Mouse (Mus musculus): ENCODE measurements around the gene Mettl6. TPM values are rescaled to one million over a fixed set of nuclear protein-coding genes. Genes with fewer than 3 reads are reported as not detected.

The Mettl6 gene
- polyA plus RNA-seq (2012; rRNA removed), result 18.4 and 18.8 TPM in 2 replicates

GRCm38 (mm10) chr14:31494975-31495455 is at the start of gene Mettl6:
Gene Mettl6 (minus strand): TSS chr14:31495040.
- TF ChIP-seq POLR2A (IDR thresholded peaks at IDR 0.05; ENCODE audit: extremely low read depth, insufficient read depth, low read length) (peak; percentile 86), CTCF (IDR thresholded peaks at IDR 0.05; ENCODE audit: extremely low read depth, insufficient read depth, low read length) (no peak)
- Histone ChIP-seq H3K27ac (ENCODE audit: insufficient read depth, low read length) (no peak within 1 kb of the TSS), H3K4me3 (ENCODE audit: insufficient read depth, low read length) (peak within 1 kb of the TSS; percentile 88), H3K4me1 (ENCODE audit: control insufficient read depth, insufficient read depth, low read length) (peaks cover 6% of the 10 kb centered on the region)

- Histone ChIP-seq H3K27ac (ENCODE audit: insufficient read depth, low read length) (no peak overlapping the region), H3K4me3 (ENCODE audit: insufficient read depth, low read length) (no peak overlapping the region), H3K4me1 (ENCODE audit: control insufficient read depth, insufficient read depth, low read length) (no peaks in the 10 kb centered on the region)
- TF ChIP-seq POLR2A (IDR thresholded peaks at IDR 0.05; ENCODE audit: extremely low read depth, insufficient read depth, low read length) (no peak), CTCF (IDR thresholded peaks at IDR 0.05; ENCODE audit: extremely low read depth, insufficient read depth, low read length) (no peak)
Observed at GRCm38 (mm10) chr14:31543885-31544442, 49.1 kb upstream of the Mettl6 start.

- Histone ChIP-seq H3K27ac (ENCODE audit: insufficient read depth, low read length) (no peak overlapping the region), H3K4me3 (ENCODE audit: insufficient read depth, low read length) (no peak overlapping the region), H3K4me1 (ENCODE audit: control insufficient read depth, insufficient read depth, low read length) (no peaks in the 10 kb centered on the region)
- TF ChIP-seq POLR2A (IDR thresholded peaks at IDR 0.05; ENCODE audit: extremely low read depth, insufficient read depth, low read length) (no peak), CTCF (IDR thresholded peaks at IDR 0.05; ENCODE audit: extremely low read depth, insufficient read depth, low read length) (no peak)
Observed at GRCm38 (mm10) chr14:31537298-31537697, 42.5 kb upstream of the Mettl6 start.

DNA sequence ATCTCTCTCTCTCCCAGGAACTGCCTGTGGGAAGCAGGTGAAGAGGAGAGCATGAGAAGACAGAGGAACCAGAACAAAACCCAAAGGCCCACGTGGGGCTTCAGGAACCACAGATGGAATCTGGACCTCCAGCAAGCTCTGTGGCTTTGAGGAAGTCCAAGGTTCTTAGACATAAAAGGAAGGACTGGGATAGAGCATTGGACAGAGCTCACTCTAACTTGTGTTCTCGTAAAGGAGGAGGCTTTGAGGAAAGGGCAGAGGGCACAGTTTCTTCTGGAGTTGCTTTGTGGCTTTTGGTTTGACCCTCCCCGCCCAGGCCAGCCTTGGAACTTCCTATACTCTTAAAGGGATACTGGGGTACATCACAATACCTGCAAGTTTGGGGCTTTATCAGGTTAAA is 37.8 kb upstream of the Mettl6 start:
- Histone ChIP-seq H3K4me1 (ENCODE audit: control insufficient read depth, insufficient read depth, low read length) (no peaks in the 10 kb centered on the region), H3K27ac (ENCODE audit: insufficient read depth, low read length) (no peak overlapping the region), H3K4me3 (ENCODE audit: insufficient read depth, low read length) (no peak overlapping the region)
- TF ChIP-seq CTCF (IDR thresholded peaks at IDR 0.05; ENCODE audit: extremely low read depth, insufficient read depth, low read length) (no peak), POLR2A (IDR thresholded peaks at IDR 0.05; ENCODE audit: extremely low read depth, insufficient read depth, low read length) (no peak)

GRCm38 (mm10) chr14:31531506-31532148 is 36.8 kb upstream of the Mettl6 start:
- no peak overlapping the region for H3K4me3 ChIP-seq (ENCODE audit: insufficient read depth, low read length)
- H3K27ac ChIP-seq (ENCODE audit: insufficient read depth, low read length), result no peak overlapping the region
- no peaks in the 10 kb centered on the region for H3K4me1 ChIP-seq (ENCODE audit: control insufficient read depth, insufficient read depth, low read length)
- TF ChIP-seq POLR2A (IDR thresholded peaks at IDR 0.05; ENCODE audit: extremely low read depth, insufficient read depth, low read length) (no peak), CTCF (IDR thresholded peaks at IDR 0.05; ENCODE audit: extremely low read depth, insufficient read depth, low read length) (no peak)

DNA sequence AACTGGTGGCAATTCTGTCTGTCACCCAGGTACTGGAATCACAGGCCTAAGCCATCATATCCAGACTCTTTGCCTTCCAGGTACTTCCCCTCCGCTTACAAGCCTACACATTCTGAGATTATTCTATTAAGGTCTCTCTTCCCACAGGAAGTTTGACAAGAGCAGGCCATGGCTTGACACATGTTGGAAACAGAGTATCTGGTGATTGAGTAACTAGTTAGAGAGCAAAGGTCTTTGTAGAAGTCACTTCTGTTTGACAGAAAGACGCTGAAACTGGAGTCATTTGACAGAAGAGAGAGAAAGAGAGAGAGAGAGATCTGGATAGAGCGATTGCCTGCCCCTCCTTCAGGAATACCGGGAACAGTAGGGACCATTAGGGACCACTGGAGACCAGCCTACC is 36.0 kb upstream of the Mettl6 start:
- Histone ChIP-seq H3K4me1 (ENCODE audit: control insufficient read depth, insufficient read depth, low read length) (no peaks in the 10 kb centered on the region), H3K4me3 (ENCODE audit: insufficient read depth, low read length) (no peak overlapping the region), H3K27ac (ENCODE audit: insufficient read depth, low read length) (no peak overlapping the region)
- no peak for TF ChIP-seq POLR2A (IDR thresholded peaks at IDR 0.05; ENCODE audit: extremely low read depth, insufficient read depth, low read length)
- no peak for TF ChIP-seq CTCF (IDR thresholded peaks at IDR 0.05; ENCODE audit: extremely low read depth, insufficient read depth, low read length)

GRCm38 (mm10) chr14:31525040-31525810 is 30.4 kb upstream of the Mettl6 start:
- H3K4me3 ChIP-seq (ENCODE audit: insufficient read depth, low read length), result no peak overlapping the region
- TF ChIP-seq CTCF (IDR thresholded peaks at IDR 0.05; ENCODE audit: extremely low read depth, insufficient read depth, low read length) (no peak), POLR2A (IDR thresholded peaks at IDR 0.05; ENCODE audit: extremely low read depth, insufficient read depth, low read length) (no peak)
- H3K27ac ChIP-seq (ENCODE audit: insufficient read depth, low read length), result no peak overlapping the region
- H3K4me1 ChIP-seq (ENCODE audit: control insufficient read depth, insufficient read depth, low read length), result no peaks in the 10 kb centered on the region

- no peak overlapping the region for H3K27ac ChIP-seq (ENCODE audit: insufficient read depth, low read length)
- H3K4me3 ChIP-seq (ENCODE audit: insufficient read depth, low read length), result no peak overlapping the region
- TF ChIP-seq CTCF (IDR thresholded peaks at IDR 0.05; ENCODE audit: extremely low read depth, insufficient read depth, low read length), result no peak
- no peak for TF ChIP-seq POLR2A (IDR thresholded peaks at IDR 0.05; ENCODE audit: extremely low read depth, insufficient read depth, low read length)
- H3K4me1 ChIP-seq (ENCODE audit: control insufficient read depth, insufficient read depth, low read length), result no peaks in the 10 kb centered on the region
Observed at GRCm38 (mm10) chr14:31521318-31521717, 26.5 kb upstream of the Mettl6 start.

- TF ChIP-seq POLR2A (IDR thresholded peaks at IDR 0.05; ENCODE audit: extremely low read depth, insufficient read depth, low read length) (no peak), CTCF (IDR thresholded peaks at IDR 0.05; ENCODE audit: extremely low read depth, insufficient read depth, low read length) (peak; percentile 60)
- H3K4me3 ChIP-seq (ENCODE audit: insufficient read depth, low read length), result no peak overlapping the region
- no peaks in the 10 kb centered on the region for H3K4me1 ChIP-seq (ENCODE audit: control insufficient read depth, insufficient read depth, low read length)
- no peak overlapping the region for H3K27ac ChIP-seq (ENCODE audit: insufficient read depth, low read length)
Observed at GRCm38 (mm10) chr14:31519165-31519564, 24.3 kb upstream of the Mettl6 start.
